Mouse (Mus musculus): Measurements from ENCODE around the gene Mrtfb. TPM values are rescaled to one million over a fixed set of nuclear protein-coding genes. Genes with fewer than 3 reads are reported as not detected.

Mrtfb gene
- polyA plus RNA-seq, 1 experiment: 67.5 TPM

GRCm38 (mm10) chr16:13372899-13373533 lies 116.7 kb downstream of the Mrtfb start:
- Histone ChIP-seq H3K27ac (ENCODE audit: insufficient read depth, low read length) (no peak overlapping the region), H3K4me3 (ENCODE audit: insufficient read depth, low read length) (no peak overlapping the region), H3K4me1 (ENCODE audit: control insufficient read depth, insufficient read depth, low read length) (peaks cover 14% of the 10 kb centered on the region)
- no peak for TF ChIP-seq CTCF (IDR thresholded peaks at IDR 0.05; ENCODE audit: extremely low read depth, insufficient read depth, low read length)

GRCm38 (mm10) chr16:13376947-13377486 lies 120.7 kb downstream of the Mrtfb start:
- Histone ChIP-seq H3K4me3 (ENCODE audit: insufficient read depth, low read length) (no peak overlapping the region), H3K27ac (ENCODE audit: insufficient read depth, low read length) (no peak overlapping the region; the same call in 1 of the 2 replicates), H3K4me1 (ENCODE audit: control insufficient read depth, insufficient read depth, low read length) (peaks cover 15% of the 10 kb centered on the region)
- TF ChIP-seq CTCF (IDR thresholded peaks at IDR 0.05; ENCODE audit: extremely low read depth, insufficient read depth, low read length): no peak
- no peak for TF ChIP-seq POLR2A (IDR thresholded peaks at IDR 0.05; ENCODE audit: extremely low read depth, insufficient read depth, low read length)

- peak overlapping the region; percentile 86 for H3K27ac ChIP-seq (ENCODE audit: insufficient read depth, low read length)
- H3K4me3 ChIP-seq (ENCODE audit: insufficient read depth, low read length): no peak overlapping the region
- H3K4me1 ChIP-seq (ENCODE audit: control insufficient read depth, insufficient read depth, low read length): peaks cover 15% of the 10 kb centered on the region
- TF ChIP-seq CTCF (IDR thresholded peaks at IDR 0.05; ENCODE audit: extremely low read depth, insufficient read depth, low read length): no peak
- no peak for TF ChIP-seq POLR2A (IDR thresholded peaks at IDR 0.05; ENCODE audit: extremely low read depth, insufficient read depth, low read length)
Observed at GRCm38 (mm10) chr16:13378157-13378556, 121.9 kb downstream of the Mrtfb start.

GRCm38 (mm10) chr16:13379865-13380264 lies 123.6 kb downstream of the Mrtfb start:
- TF ChIP-seq POLR2A (IDR thresholded peaks at IDR 0.05; ENCODE audit: extremely low read depth, insufficient read depth, low read length) (no peak), CTCF (IDR thresholded peaks at IDR 0.05; ENCODE audit: extremely low read depth, insufficient read depth, low read length) (no peak)
- Histone ChIP-seq H3K4me1 (ENCODE audit: control insufficient read depth, insufficient read depth, low read length) (peaks cover 14% of the 10 kb centered on the region), H3K4me3 (ENCODE audit: insufficient read depth, low read length) (no peak overlapping the region), H3K27ac (ENCODE audit: insufficient read depth, low read length) (no peak overlapping the region)

- TF ChIP-seq CTCF (IDR thresholded peaks at IDR 0.05; ENCODE audit: extremely low read depth, insufficient read depth, low read length): no peak
- no peak for TF ChIP-seq POLR2A (IDR thresholded peaks at IDR 0.05; ENCODE audit: extremely low read depth, insufficient read depth, low read length)
- Histone ChIP-seq H3K27ac (ENCODE audit: insufficient read depth, low read length) (no peak overlapping the region), H3K4me3 (ENCODE audit: insufficient read depth, low read length) (no peak overlapping the region), H3K4me1 (ENCODE audit: control insufficient read depth, insufficient read depth, low read length) (peaks cover 12% of the 10 kb centered on the region)
Observed at GRCm38 (mm10) chr16:13381771-13382170, 125.5 kb downstream of the Mrtfb start.

- TF ChIP-seq CTCF (IDR thresholded peaks at IDR 0.05; ENCODE audit: extremely low read depth, insufficient read depth, low read length) (no peak), POLR2A (IDR thresholded peaks at IDR 0.05; ENCODE audit: extremely low read depth, insufficient read depth, low read length) (no peak)
- Histone ChIP-seq H3K4me1 (ENCODE audit: control insufficient read depth, insufficient read depth, low read length) (peaks cover 4% of the 10 kb centered on the region; the same call in 1 of the 2 replicates), H3K4me3 (ENCODE audit: insufficient read depth, low read length) (no peak overlapping the region), H3K27ac (ENCODE audit: insufficient read depth, low read length) (no peak overlapping the region)
Observed at GRCm38 (mm10) chr16:13387306-13387705, 131.0 kb downstream of the Mrtfb start.

GRCm38 (mm10) chr16:13400375-13400774 lies 144.1 kb downstream of the Mrtfb start:
- TF ChIP-seq POLR2A (IDR thresholded peaks at IDR 0.05; ENCODE audit: extremely low read depth, insufficient read depth, low read length): no peak
- no peak for TF ChIP-seq CTCF (IDR thresholded peaks at IDR 0.05; ENCODE audit: extremely low read depth, insufficient read depth, low read length)
- Histone ChIP-seq H3K4me1 (ENCODE audit: control insufficient read depth, insufficient read depth, low read length) (no peaks in the 10 kb centered on the region; the same call in 1 of the 2 replicates), H3K27ac (ENCODE audit: insufficient read depth, low read length) (no peak overlapping the region), H3K4me3 (ENCODE audit: insufficient read depth, low read length) (no peak overlapping the region)

- Histone ChIP-seq H3K4me1 (ENCODE audit: control insufficient read depth, insufficient read depth, low read length) (no peaks in the 10 kb centered on the region), H3K4me3 (ENCODE audit: insufficient read depth, low read length) (no peak overlapping the region), H3K27ac (ENCODE audit: insufficient read depth, low read length) (peak overlapping the region; percentile 63)
- TF ChIP-seq CTCF (IDR thresholded peaks at IDR 0.05; ENCODE audit: extremely low read depth, insufficient read depth, low read length) (no peak), POLR2A (IDR thresholded peaks at IDR 0.05; ENCODE audit: extremely low read depth, insufficient read depth, low read length) (no peak)
Observed at GRCm38 (mm10) chr16:13401591-13401990, 145.3 kb downstream of the Mrtfb start.

- TF ChIP-seq CTCF (IDR thresholded peaks at IDR 0.05; ENCODE audit: extremely low read depth, insufficient read depth, low read length): no peak
- TF ChIP-seq POLR2A (IDR thresholded peaks at IDR 0.05; ENCODE audit: extremely low read depth, insufficient read depth, low read length): no peak
- no peak overlapping the region for H3K4me3 ChIP-seq (ENCODE audit: insufficient read depth, low read length)
- H3K27ac ChIP-seq (ENCODE audit: insufficient read depth, low read length): no peak overlapping the region
- no peaks in the 10 kb centered on the region for H3K4me1 ChIP-seq (ENCODE audit: control insufficient read depth, insufficient read depth, low read length)
Observed at GRCm38 (mm10) chr16:13404656-13405055, 148.4 kb downstream of the Mrtfb start.

GRCm38 (mm10) chr16:13405403-13405802 lies 149.1 kb downstream of the Mrtfb start:
- H3K4me3 ChIP-seq (ENCODE audit: insufficient read depth, low read length): no peak overlapping the region
- TF ChIP-seq POLR2A (IDR thresholded peaks at IDR 0.05; ENCODE audit: extremely low read depth, insufficient read depth, low read length) (no peak), CTCF (IDR thresholded peaks at IDR 0.05; ENCODE audit: extremely low read depth, insufficient read depth, low read length) (no peak)
- H3K4me1 ChIP-seq (ENCODE audit: control insufficient read depth, insufficient read depth, low read length): no peaks in the 10 kb centered on the region
- H3K27ac ChIP-seq (ENCODE audit: insufficient read depth, low read length): no peak overlapping the region

All from cortical plate, adult 2 months (tissue).